Comparison of ENCODE assay signal across 8 mouse cellular contexts in genomic region chr13:42051202-42051906, GRCm38 (mm10). TPM values are rescaled to one million over a fixed set of nuclear protein-coding genes. Genes with fewer than 3 reads are reported as not detected.
DNase-seq lines count a peak whose midpoint lies in the region; ATAC-seq lines count a peak whose summit lies in the region.

No protein-coding gene starts in this region.

- H3K4me2 ChIP-seq in hindbrain, embryonic 13.5 days: peak overlapping the region; percentile 89

- no peaks in the 10 kb centered on the region for H3K27me3 ChIP-seq in hindbrain, embryonic 13.5 days

- peak overlapping the region; percentile 98 for H3K27ac ChIP-seq in hindbrain, embryonic 13.5 days

- peak overlapping the region; percentile 97 for H3K9ac ChIP-seq in hindbrain, embryonic 13.5 days

- ATAC-seq in hindbrain, embryonic 13.5 days (ENCODE audit: low FRiP score): peak; percentile 79

- H3K36me3 ChIP-seq in hindbrain, embryonic 13.5 days: peaks cover 11% of the 10 kb centered on the region

- no peaks in the 10 kb centered on the region for H3K9me3 ChIP-seq in hindbrain, embryonic 13.5 days

- WGBS in hindbrain, embryonic 13.5 days: under 1% methylated on average over 36 of the region's 51 CpGs

- peak; percentile 93 for DNase-seq in R1 (ENCODE audit: low read depth, low spot score)
- peak; percentile 98 to 99 for DNase-seq in cerebellum, postnatal 14 days
- peak; percentile 89 for DNase-seq in frontal cortex, postnatal 14 days (ENCODE audit: low spot score in 2 of 2)
- peak; percentile 68 to 80 for DNase-seq in layer of hippocampus, postnatal 25 days (ENCODE audit: extremely low spot score in 1 of 2, low spot score in 1 of 2)
- DNase-seq in lung, postnatal 14 days: peak; percentile 99
- peak; percentile 99 for DNase-seq in ovary, postnatal 36 days (ENCODE audit: low spot score)
- DNase-seq in thymus, postnatal 14 days: peak; percentile 100

- H3K4me1 ChIP-seq in hindbrain, embryonic 13.5 days (replicated peaks): peaks cover 36% of the 10 kb centered on the region

- H3K4me3 ChIP-seq in hindbrain, embryonic 13.5 days: peak overlapping the region; percentile 89

RNA-seq across cellular contexts. Expression of gene Hivep1, which starts 0.5 kb away (rescaled TPM):
- 19.2 and 21.1 TPM in 2 replicates for polyA plus RNA-seq in hindbrain, embryonic 13.5 days (2015; fragmentation: Nextera tagmentation; extraction: Ambion mirVana)
- 10 to 100 TPM; 23.3 to 28.0 TPM for total RNA-seq in layer of hippocampus, postnatal 25 days (2021)

Comparison
In these comparisons a context has a peak if more than half of its experiments do, and no peak if none do; other contexts are left out.
1. Peak in every context shown above with its lines: DNase-seq, ATAC-seq, H3K4me3 ChIP-seq and H3K27ac ChIP-seq.